Mouse (Mus musculus) kidney, adult 2 months (tissue): ENCODE results near the gene Magi1. TPM values are rescaled to one million over a fixed set of nuclear protein-coding genes. Genes with fewer than 3 reads are reported as not detected.

ENCODE experiments used
- DNase-seq: peaks from one replicate; pipeline ENCODE4 v3.0.0; 2021
- H3K27ac ChIP-seq: fragments of 200-500 bp; 2 replicates; pipeline ENCODE4 v1.5.1; 2012; ENCODE audit warnings: low read depth, low read length, control low read depth, inconsistent platforms; ENCODE audit not compliant: insufficient read depth
- H3K27me3 ChIP-seq: fragments of 200-500 bp; replicated peaks from 2 replicates; pipeline ENCODE4 v1.6.1; 2012; ENCODE audit warnings: mild to moderate bottlenecking, moderate library complexity, low read length, inconsistent platforms; ENCODE audit not compliant: control insufficient read depth, insufficient read depth
- H3K36me3 ChIP-seq: fragments of 200-500 bp; 2 replicates; pipeline ENCODE4 v1.6.1; 2012; ENCODE audit warnings: mild to moderate bottlenecking, moderate library complexity, low read length, inconsistent platforms; ENCODE audit not compliant: control insufficient read depth, insufficient read depth
- H3K4me1 ChIP-seq: fragments of 200-500 bp; 2 replicates; pipeline ENCODE4 v1.6.1; 2011; ENCODE audit warnings: low read length; ENCODE audit not compliant: control insufficient read depth, insufficient read depth
- H3K4me3 ChIP-seq: fragments of 200-500 bp; 2 replicates; pipeline ENCODE4 v1.5.1; 2011; ENCODE audit warnings: mild to moderate bottlenecking, low read depth, low read length, control low read depth; ENCODE audit not compliant: insufficient read depth
- CTCF ChIP-seq: fragments of 200-500 bp; conservative IDR thresholded peaks from 2 replicates; pipeline ENCODE4 v1.5.1; 2011; ENCODE audit warnings: low read depth, mild to moderate bottlenecking, control low read depth, low read length, moderate library complexity, mixed read lengths; ENCODE audit not compliant: insufficient read depth, insufficient read length
- POLR2A ChIP-seq: fragments of 200-500 bp; IDR thresholded peaks from one replicate; pipeline ENCODE4 v1.6.1; 2011; ENCODE audit warnings: low read depth, low read length, control low read depth
- WGBS: fragments of 180-500 bp; shearing (Covaris S2); methylation state at CpG from one replicate; pipeline ENCODE4 v1.1.7; 2018; 5-methylcytosine and 5-hydroxymethylcytosine counted together
- polyA plus RNA-seq: library from polyadenylated mRNA; depleted of rRNA; stranded (reverse); fragments of >200 nt; gene quantifications from 2 replicates; pipeline ENCODE4 v1.2.3, GENCODE M21; 2012

Magi1 gene
- polyA plus RNA-seq, 1 experiment = 6.1 TPM

DNA sequence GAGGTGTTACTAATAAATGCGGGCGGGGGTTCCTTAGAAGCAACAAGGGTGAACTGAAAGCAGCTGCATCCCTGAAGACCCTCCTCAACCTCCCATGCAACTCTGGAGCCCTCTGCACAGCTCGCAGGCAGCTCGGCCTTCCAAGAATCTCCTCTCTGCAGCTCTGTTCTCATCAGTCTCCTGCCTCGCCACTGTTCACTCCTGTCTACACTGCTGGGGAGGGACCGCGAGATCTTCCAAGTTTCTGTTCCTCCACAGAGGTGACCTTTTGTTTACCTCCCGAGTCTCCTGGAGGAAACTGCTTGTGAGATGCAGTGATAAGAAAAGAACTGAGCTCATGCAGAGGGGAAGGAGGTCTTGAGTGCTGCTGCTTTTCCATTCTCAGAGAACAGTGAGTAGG, 204.8 kb downstream of the Magi1 start:
- Histone ChIP-seq H3K4me3 (no peak overlapping the region), H3K27ac (no peak overlapping the region), H3K4me1 (no peaks in the 10 kb centered on the region), H3K27me3 (no peaks in the 10 kb centered on the region), H3K36me3 (no peaks in the 10 kb centered on the region)
- WGBS = 44% methylated on average over 8 of the region's 8 CpGs
- TF ChIP-seq POLR2A (no peak), CTCF (no peak)
- DNase-seq = peak; percentile 38

DNA sequence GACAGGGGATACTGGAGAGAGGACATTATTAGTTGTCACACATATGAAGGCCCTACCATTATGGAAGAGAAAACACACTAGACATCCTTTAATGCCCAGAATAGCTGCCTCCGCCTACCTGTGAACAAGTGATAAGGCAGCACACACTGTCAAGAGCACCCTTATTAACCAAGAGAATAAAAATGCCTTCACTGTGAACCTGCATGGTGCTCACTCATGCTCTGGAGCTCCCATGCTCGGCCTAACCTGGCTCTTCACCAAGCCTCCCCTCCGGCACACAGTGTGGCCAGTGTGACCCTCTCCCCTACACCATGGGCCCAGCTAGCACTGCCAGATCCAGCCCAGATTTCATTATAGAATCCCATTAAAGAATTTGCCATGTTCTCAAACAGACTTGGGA, 206.7 kb downstream of the Magi1 start:
- Histone ChIP-seq H3K4me3 (no peak overlapping the region), H3K4me1 (no peaks in the 10 kb centered on the region), H3K36me3 (no peaks in the 10 kb centered on the region), H3K27ac (no peak overlapping the region), H3K27me3 (no peaks in the 10 kb centered on the region)
- WGBS = 96% methylated on average over 3 of the region's 3 CpGs
- no peak for TF ChIP-seq POLR2A
- TF ChIP-seq CTCF = no peak
- DNase-seq = no peak

DNA sequence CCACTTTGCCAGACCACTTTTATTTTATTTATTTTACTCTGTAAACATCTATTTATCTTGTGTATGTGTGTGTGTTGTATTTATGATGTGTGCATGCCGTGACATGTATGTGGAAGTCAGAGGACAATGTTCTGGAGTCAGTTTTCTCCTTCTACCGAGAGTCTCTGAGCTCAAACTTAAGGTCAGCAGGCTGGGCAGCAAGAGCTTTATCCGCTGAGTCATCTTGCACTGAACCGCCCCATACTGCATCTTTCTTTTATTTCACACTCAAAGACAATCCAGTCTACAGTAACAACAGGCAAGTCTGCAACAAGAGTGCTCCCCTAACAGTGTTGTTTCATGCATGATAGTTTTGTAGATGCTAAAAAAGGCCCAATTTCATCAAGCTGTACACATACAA, 207.7 kb downstream of the Magi1 start:
- 87% methylated on average over 4 of the region's 4 CpGs for WGBS
- Histone ChIP-seq H3K27ac (no peak overlapping the region), H3K27me3 (no peaks in the 10 kb centered on the region), H3K4me1 (no peaks in the 10 kb centered on the region), H3K36me3 (no peaks in the 10 kb centered on the region), H3K4me3 (no peak overlapping the region)
- no peak for TF ChIP-seq CTCF
- TF ChIP-seq POLR2A = no peak
- DNase-seq = no peak

DNA sequence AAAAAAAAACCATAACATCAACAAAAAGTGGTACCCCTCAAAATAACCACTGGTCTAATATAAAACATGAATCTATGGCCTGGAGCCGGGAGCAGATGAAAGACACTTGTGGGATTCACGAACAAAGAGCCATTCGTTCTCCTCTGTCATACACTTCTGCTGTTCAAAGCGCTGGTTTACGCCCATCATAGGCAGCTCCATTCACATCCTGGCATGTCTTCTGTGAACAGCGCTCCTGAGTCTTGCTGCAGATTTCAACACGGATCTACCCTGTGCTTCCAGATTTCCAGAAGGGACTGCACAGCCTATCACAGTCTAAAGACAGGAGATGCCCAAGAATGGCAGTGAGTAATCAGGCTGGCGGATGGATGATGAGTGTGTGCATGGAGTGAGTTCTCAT, 208.5 kb downstream of the Magi1 start:
- no peaks in the 10 kb centered on the region for H3K4me1 ChIP-seq
- no peak for DNase-seq
- H3K36me3 ChIP-seq = no peaks in the 10 kb centered on the region
- H3K27me3 ChIP-seq = no peaks in the 10 kb centered on the region
- H3K4me3 ChIP-seq = no peak overlapping the region
- no peak overlapping the region for H3K27ac ChIP-seq
- TF ChIP-seq CTCF (no peak), POLR2A (no peak)
- WGBS = 74% methylated on average over 8 of the region's 8 CpGs

DNA sequence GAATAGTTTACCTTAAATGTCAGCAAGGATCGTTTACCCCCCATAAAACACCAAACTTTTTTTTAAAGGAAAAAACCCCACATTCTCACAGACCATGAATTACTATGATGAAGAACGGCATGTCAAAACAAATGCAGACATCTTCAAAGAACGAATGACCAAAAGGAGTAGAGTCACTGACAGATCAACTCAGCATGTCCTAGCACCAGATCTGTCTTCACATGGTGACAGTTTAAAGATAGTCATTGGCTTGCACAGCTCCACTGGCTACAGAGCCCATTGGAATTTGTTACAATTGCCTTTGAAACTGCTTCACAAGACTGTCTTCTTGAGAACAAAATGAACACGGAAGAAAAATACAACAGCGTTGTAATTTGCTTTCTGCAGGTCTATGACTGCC, 212.0 kb downstream of the Magi1 start:
- 64% methylated on average over 5 of the region's 5 CpGs for WGBS
- Histone ChIP-seq H3K36me3 (no peaks in the 10 kb centered on the region), H3K4me1 (peaks cover 9% of the 10 kb centered on the region; the same call in 1 of the 2 replicates), H3K4me3 (no peak overlapping the region), H3K27ac (no peak overlapping the region), H3K27me3 (no peaks in the 10 kb centered on the region)
- no peak for DNase-seq
- TF ChIP-seq CTCF (no peak), POLR2A (no peak)

DNA sequence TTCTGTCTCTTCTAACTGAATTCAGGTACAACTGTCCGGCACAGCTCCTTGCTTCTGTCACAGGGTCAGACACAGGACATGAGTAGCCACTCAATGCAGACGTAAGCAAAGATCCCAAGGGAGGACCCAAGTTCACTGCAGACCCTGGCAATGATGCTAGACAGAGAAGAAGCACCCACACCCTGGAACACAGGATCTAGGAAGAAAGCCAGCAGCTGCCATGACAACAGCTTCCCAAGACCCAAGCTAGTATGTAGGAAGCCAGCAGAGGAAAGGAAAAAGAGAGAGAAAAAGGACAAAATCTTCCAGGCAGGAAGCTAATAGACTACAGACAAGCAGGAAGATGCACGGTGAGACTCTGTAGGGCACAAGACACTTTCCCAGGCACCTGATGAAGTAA, 213.0 kb downstream of the Magi1 start:
- Histone ChIP-seq H3K27me3 (no peaks in the 10 kb centered on the region), H3K4me1 (peaks cover 9% of the 10 kb centered on the region; the same call in 1 of the 2 replicates), H3K27ac (no peak overlapping the region), H3K4me3 (no peak overlapping the region), H3K36me3 (no peaks in the 10 kb centered on the region)
- DNase-seq = no peak
- WGBS = 63% methylated on average over 3 of the region's 3 CpGs
- TF ChIP-seq POLR2A (no peak), CTCF (no peak)

DNA sequence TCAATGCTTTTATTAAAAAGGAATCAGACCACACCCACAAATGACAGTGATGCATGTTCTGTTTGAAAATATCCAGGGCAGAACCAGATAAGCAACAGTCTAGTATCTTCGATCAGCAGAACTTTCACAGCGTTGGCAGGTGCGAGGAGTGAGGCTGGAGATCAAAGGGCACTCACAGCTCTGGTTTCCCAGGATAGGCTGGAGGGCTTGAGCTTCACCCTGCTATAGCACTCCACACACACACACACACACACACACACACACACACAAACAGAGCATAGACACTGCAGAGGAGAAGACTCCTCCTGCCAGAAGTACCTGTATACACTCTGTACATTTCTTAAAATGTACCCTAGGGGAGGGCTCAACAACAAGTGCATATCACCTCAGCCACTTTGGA, 214.3 kb downstream of the Magi1 start:
- H3K27ac ChIP-seq = no peak overlapping the region
- TF ChIP-seq CTCF = no peak
- TF ChIP-seq POLR2A = no peak
- peaks cover 9% of the 10 kb centered on the region; the same call in 1 of the 2 replicates for H3K4me1 ChIP-seq
- 38% methylated on average over 3 of the region's 3 CpGs for WGBS
- no peaks in the 10 kb centered on the region for H3K27me3 ChIP-seq
- H3K36me3 ChIP-seq = no peaks in the 10 kb centered on the region
- H3K4me3 ChIP-seq = no peak overlapping the region
- DNase-seq = peak; percentile 30
